Mouse (Mus musculus) midbrain, embryonic 14.5 days (tissue): ENCODE results near the gene Gramd1c. TPM values are rescaled to one million over a fixed set of nuclear protein-coding genes. Genes with fewer than 3 reads are reported as not detected.

Source experiments
- ATAC-seq: fragments of 200-750 bp; cut with Nextera tagmentation; 2 replicates; pipeline ENCODE4 v1.8.0; 2017; ENCODE audit warnings: moderate number of reproducible peaks, moderate library complexity; ENCODE audit not compliant: low FRiP score, low TSS enrichment
- DNase-seq: peaks from one replicate; pipeline ENCODE4 v3.0.0-alpha.2; 2015
- H3K27ac ChIP-seq: fragments of 300-500 bp; sonication (generic); replicated peaks from 2 replicates; pipeline ENCODE4 v1.5.1; 2014; ENCODE audit warnings: mild to moderate bottlenecking, low read depth, low read length, moderate library complexity
- H3K27me3 ChIP-seq: fragments of 300-500 bp; sonication (generic); 2 replicates; pipeline ENCODE4 v1.6.1; 2014; ENCODE audit warnings: low read length, control low read depth, mixed read lengths; ENCODE audit not compliant: control insufficient read depth, insufficient read depth
- H3K36me3 ChIP-seq: fragments of 300-500 bp; sonication (generic); 2 replicates; pipeline ENCODE4 v1.6.1; 2014; ENCODE audit warnings: low read length, control low read depth; ENCODE audit not compliant: control insufficient read depth, insufficient read depth
- H3K4me1 ChIP-seq: fragments of 300-500 bp; sonication (generic); 2 replicates; pipeline ENCODE4 v1.6.1; 2014; ENCODE audit warnings: mild to moderate bottlenecking, antibody characterized with exemption, low read length, control low read depth; ENCODE audit not compliant: control insufficient read depth, insufficient read depth
- H3K4me2 ChIP-seq: fragments of 300-500 bp; sonication (generic); 2 replicates; pipeline ENCODE4 v1.6.1; 2014; ENCODE audit warnings: mild to moderate bottlenecking, low read length, moderate library complexity
- H3K4me3 ChIP-seq: fragments of 300-500 bp; sonication (generic); replicated peaks from 2 replicates; pipeline ENCODE4 v1.5.1; 2014; ENCODE audit warnings: low read depth, low read length
- H3K9ac ChIP-seq: fragments of 300-500 bp; sonication (generic); replicated peaks from 2 replicates; pipeline ENCODE4 v1.6.1; 2014; ENCODE audit warnings: mild to moderate bottlenecking, low read length, moderate library complexity
- H3K9me3 ChIP-seq: fragments of 300-500 bp; sonication (generic); 2 replicates; pipeline ENCODE4 v1.6.1; 2016; ENCODE audit warnings: low read length, control low read depth, mixed read lengths; ENCODE audit not compliant: control insufficient read depth
- WGBS: fragments of 180-500 bp; shearing (Covaris S2); extraction: QIAGEN DNeasy Blood & Tissue Kit; methylation state at CpG from one replicate; pipeline ENCODE4 v1.1.7; 2014; 5-methylcytosine and 5-hydroxymethylcytosine counted together
- polyA plus RNA-seq: library from polyadenylated mRNA; unstranded; fragments of >200 nt; fragmentation: Nextera tagmentation; extraction: Ambion mirVana; gene quantifications from 2 replicates; pipeline ENCODE4 v1.2.1, GENCODE M21; 2014

The Gramd1c gene
- polyA plus RNA-seq, 1 experiment from 2014 or later, result 1.9 TPM

DNA sequence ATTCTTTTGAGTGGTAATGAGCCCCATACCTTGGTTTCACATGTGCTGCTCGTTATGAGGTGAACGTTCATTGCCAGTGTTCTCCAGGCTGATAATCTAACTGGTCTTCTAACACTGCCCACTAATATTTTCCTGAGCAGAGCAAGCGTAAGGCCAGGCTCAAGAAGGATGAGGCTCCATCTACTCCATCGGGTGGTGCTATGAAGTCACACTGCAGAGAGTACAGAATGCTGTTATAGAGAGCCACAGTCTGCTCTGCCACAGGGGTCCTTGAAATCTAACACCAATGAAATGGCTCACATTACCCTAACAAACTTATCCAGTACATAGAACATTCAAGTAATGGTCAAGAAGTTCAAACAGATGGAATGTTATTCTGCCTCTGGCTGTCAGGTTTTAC lies 105.1 kb downstream of the Gramd1c start:
- H3K4me1 ChIP-seq, result no peaks in the 10 kb centered on the region
- no peaks in the 10 kb centered on the region for H3K27me3 ChIP-seq
- no peak overlapping the region for H3K4me2 ChIP-seq
- no peaks in the 10 kb centered on the region for H3K9me3 ChIP-seq
- no peak overlapping the region for H3K27ac ChIP-seq
- WGBS, result 92% methylated on average over 4 of the region's 4 CpGs
- no peak overlapping the region for H3K4me3 ChIP-seq
- ATAC-seq (no peak), DNase-seq (no peak)
- no peaks in the 10 kb centered on the region for H3K36me3 ChIP-seq
- no peak overlapping the region for H3K9ac ChIP-seq

DNA sequence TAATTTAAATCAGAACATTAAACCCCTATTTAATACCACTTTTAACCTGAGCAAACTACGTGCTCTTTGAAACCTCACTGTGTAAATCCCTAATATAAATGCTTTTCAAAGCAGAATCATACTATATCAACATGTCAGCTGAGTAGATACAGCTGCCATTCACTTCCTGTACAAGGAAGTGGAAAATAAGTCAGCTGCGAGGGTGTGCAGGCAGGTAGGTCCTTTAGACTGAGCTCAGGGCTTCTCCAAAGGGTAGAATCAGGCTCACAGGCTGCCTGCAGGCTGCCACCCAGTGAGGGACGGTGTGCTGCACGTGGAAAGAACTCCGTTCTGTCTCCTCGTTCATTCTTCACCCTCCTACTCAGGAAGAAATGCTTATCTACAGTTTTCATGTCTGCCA lies 108.2 kb downstream of the Gramd1c start:
- ATAC-seq, result no peak

DNA sequence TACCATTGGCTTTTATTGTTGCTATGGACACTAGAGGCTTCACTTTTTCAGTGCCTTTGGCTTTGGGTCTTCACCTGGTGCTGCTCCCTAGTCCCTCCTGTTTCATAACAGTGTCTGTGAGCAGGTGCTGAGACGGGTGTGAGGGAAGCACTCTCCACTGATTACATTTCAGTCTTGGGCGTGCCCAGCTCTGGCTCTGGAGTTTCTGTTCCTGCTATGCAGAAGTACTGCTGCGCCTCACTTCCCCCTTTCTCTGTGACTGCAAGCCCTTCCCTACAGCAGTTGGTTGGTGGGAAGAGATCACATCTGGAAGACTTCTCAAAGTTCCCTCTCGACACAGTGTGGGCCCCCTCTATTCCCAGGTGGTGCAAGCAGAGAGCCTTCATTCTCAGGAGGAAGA lies 111.6 kb downstream of the Gramd1c start:
- no peak for ATAC-seq
- no peak overlapping the region for H3K4me2 ChIP-seq
- H3K27me3 ChIP-seq, result no peaks in the 10 kb centered on the region
- no peak overlapping the region for H3K4me3 ChIP-seq
- whole genome bisulfite sequencing, result 81% methylated on average over 4 of the region's 4 CpGs
- no peaks in the 10 kb centered on the region for H3K36me3 ChIP-seq
- H3K4me1 ChIP-seq, result no peaks in the 10 kb centered on the region
- no peak overlapping the region for H3K9ac ChIP-seq
- no peak overlapping the region for H3K27ac ChIP-seq
- DNase-seq, result no peak
- no peaks in the 10 kb centered on the region for H3K9me3 ChIP-seq

More for the DNA sequence above, 108.2 kb downstream of the Gramd1c start:
- H3K27ac ChIP-seq, result no peak overlapping the region
- H3K9me3 ChIP-seq, result no peaks in the 10 kb centered on the region
- no peak for DNase-seq
- H3K9ac ChIP-seq, result no peak overlapping the region
- H3K4me1 ChIP-seq, result no peaks in the 10 kb centered on the region
- no peak overlapping the region for H3K4me2 ChIP-seq
- no peaks in the 10 kb centered on the region for H3K36me3 ChIP-seq
- WGBS, result 86% methylated on average over 6 of the region's 6 CpGs
- no peak overlapping the region for H3K4me3 ChIP-seq
- H3K27me3 ChIP-seq, result no peaks in the 10 kb centered on the region

DNA sequence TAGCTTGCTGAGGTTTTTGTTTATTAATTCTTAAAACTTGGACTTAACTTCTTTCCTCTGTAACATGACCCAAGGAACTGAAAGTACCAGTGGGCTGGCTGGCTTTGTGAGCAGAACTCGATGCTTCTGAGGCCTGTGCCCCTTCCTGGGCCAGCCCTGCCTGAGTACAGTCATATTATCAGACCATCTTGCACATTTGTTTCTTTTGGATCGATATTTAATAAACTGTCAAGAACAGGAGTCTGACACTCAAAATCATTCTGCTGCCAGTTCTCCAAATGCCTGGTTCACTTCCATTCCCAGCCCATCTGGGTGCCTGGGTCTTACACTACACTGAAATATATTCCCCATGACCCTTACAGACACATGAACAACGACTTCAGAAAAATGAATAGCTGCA lies 117.3 kb downstream of the Gramd1c start:
- Histone ChIP-seq H3K4me2 (no peak overlapping the region), H3K4me3 (no peak overlapping the region), H3K9ac (no peak overlapping the region), H3K27me3 (no peaks in the 10 kb centered on the region), H3K27ac (no peak overlapping the region), H3K4me1 (no peaks in the 10 kb centered on the region), H3K36me3 (no peaks in the 10 kb centered on the region), H3K9me3 (no peaks in the 10 kb centered on the region)
- 80% methylated on average over 3 of the region's 3 CpGs for WGBS
- DNase-seq, result no peak
- no peak for ATAC-seq

DNA sequence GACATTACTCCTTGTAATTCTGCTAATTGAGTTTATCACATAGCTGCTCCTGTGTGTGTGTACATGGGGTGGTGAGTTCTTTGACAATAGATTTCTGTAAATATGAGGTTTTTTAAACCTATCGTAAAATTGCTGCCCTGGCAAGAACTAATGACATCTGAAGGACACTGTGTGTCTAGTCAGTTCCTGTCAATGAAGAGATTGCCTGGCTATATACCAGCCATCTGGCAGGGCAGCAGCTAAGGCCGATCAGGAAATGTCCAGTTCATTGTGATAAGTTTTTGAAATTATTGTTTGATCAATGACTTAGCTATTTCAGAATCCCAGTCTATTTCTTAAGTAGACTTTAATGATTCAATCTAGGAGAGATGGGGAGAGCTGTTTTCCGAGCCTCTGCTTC lies 117.8 kb downstream of the Gramd1c start:
- no peak overlapping the region for H3K4me3 ChIP-seq
- no peak overlapping the region for H3K9ac ChIP-seq
- no peak overlapping the region for H3K4me2 ChIP-seq
- DNase-seq (no peak), ATAC-seq (no peak)
- 80% methylated on average over 3 of the region's 3 CpGs for WGBS
- no peaks in the 10 kb centered on the region for H3K36me3 ChIP-seq
- no peak overlapping the region for H3K27ac ChIP-seq
- no peaks in the 10 kb centered on the region for H3K9me3 ChIP-seq
- H3K27me3 ChIP-seq, result no peaks in the 10 kb centered on the region
- no peaks in the 10 kb centered on the region for H3K4me1 ChIP-seq

DNA sequence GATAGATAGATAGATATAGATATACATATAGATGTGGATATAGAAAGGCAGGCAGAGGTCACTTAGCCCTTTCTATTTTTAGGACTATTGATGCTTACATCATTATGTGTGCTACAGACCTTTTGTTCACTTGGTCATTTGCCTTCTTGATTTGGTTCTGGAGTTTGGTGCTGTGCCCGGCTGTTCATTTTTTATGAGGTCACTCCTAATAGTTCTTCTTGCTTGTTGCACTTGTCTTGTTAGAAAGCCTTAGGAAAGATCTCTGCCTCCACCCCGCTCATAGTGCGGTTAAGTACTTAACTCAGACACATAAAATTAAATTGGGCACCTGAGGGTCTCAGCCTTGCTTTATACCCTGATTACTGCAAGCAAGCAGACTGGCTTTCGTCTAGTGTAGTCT lies 122.3 kb downstream of the Gramd1c start:
- H3K4me1 ChIP-seq, result no peaks in the 10 kb centered on the region
- DNase-seq, result no peak
- no peak for ATAC-seq

DNA sequence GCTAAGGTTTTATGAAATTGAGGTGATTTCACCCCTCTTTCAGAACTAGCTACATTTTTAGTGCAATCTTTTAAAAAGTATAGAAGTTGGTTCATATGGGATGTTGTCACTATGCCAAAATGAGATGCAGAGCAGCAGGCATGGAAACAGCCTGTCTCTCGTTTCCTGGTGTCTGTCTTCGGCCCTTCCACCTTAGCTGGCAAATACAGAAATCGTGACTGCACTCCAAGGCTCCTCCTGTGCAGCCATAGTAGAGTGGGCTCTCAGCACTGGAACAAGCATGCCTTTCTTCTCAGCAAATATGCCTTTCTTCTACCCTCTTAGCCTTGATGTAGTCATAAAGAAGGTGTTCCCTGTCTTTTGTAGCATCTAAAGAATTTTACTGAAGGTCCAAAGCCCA lies 127.3 kb downstream of the Gramd1c start:
- WGBS, result 82% methylated on average over 3 of the region's 3 CpGs
- Histone ChIP-seq H3K27ac (no peak overlapping the region), H3K9me3 (no peaks in the 10 kb centered on the region), H3K27me3 (no peaks in the 10 kb centered on the region), H3K4me2 (no peak overlapping the region), H3K4me1 (no peaks in the 10 kb centered on the region), H3K36me3 (no peaks in the 10 kb centered on the region), H3K4me3 (no peak overlapping the region), H3K9ac (no peak overlapping the region)
- ATAC-seq (no peak), DNase-seq (no peak)

More for the DNA sequence above, 122.3 kb downstream of the Gramd1c start:
- Histone ChIP-seq H3K4me3 (no peak overlapping the region), H3K27ac (no peak overlapping the region), H3K9me3 (no peaks in the 10 kb centered on the region), H3K9ac (no peak overlapping the region), H3K4me2 (no peak overlapping the region), H3K36me3 (no peaks in the 10 kb centered on the region), H3K27me3 (no peaks in the 10 kb centered on the region)
- 95% methylated on average over 4 of the region's 4 CpGs for WGBS

DNA sequence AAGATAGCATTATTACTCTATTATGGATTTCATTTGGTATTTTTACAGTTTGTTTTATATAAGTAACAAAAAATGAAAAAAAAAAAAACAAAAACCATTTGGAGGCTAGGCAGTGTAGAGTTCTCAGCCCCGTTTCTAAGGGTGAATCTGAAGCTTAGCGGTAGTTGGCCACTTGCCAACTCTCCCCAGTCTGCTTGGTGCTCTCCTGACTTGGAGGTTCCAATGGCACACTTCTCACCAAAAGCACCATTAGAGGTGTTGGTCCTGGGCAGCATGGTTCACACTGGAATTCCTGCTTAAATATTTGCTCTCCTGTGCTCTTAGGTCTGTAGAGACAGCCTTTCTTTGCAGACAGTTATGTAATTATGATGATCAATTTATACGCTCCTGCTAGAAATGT lies 127.8 kb downstream of the Gramd1c start:
- WGBS, result 79% methylated on average over 3 of the region's 3 CpGs

DNA sequence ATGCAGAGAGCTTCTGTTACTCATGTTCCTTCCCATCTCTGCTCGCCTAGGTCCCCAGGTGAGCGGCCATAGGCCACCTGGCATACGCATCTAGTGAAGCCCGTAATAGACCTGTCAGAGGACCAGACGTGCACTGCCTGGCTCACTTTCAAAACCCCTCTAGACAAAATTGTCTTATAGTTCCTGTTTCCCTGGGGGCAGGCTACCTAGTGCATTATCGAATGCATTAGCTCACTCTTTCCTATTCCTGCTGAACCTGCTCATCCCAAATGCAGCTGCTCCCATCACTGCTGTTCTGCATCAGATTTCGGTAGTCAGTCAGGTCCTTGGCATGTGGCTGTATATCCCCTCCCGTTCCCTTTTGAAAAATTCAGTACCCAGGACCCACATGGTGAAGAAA lies 128.3 kb downstream of the Gramd1c start:
- H3K27ac ChIP-seq, result no peak overlapping the region
- H3K27me3 ChIP-seq, result no peaks in the 10 kb centered on the region
- no peak overlapping the region for H3K4me2 ChIP-seq
- no peaks in the 10 kb centered on the region for H3K9me3 ChIP-seq
- H3K4me3 ChIP-seq, result no peak overlapping the region
- WGBS, result 89% methylated on average over 8 of the region's 8 CpGs
- no peaks in the 10 kb centered on the region for H3K4me1 ChIP-seq
- DNase-seq (no peak), ATAC-seq (no peak)
- H3K36me3 ChIP-seq, result no peaks in the 10 kb centered on the region
- H3K9ac ChIP-seq, result no peak overlapping the region

More for the DNA sequence above, 127.8 kb downstream of the Gramd1c start:
- no peaks in the 10 kb centered on the region for H3K36me3 ChIP-seq
- peak; percentile 37 for DNase-seq
- H3K27ac ChIP-seq, result no peak overlapping the region
- ATAC-seq, result no peak
- H3K9ac ChIP-seq, result no peak overlapping the region
- H3K9me3 ChIP-seq, result no peaks in the 10 kb centered on the region
- H3K4me1 ChIP-seq, result no peaks in the 10 kb centered on the region
- no peak overlapping the region for H3K4me3 ChIP-seq
- no peaks in the 10 kb centered on the region for H3K27me3 ChIP-seq
- no peak overlapping the region for H3K4me2 ChIP-seq
